Mouse (Mus musculus) ovary, postnatal 14 days (tissue): ENCODE data around the gene Ubac2.
"Not testable (repeated sequence)": the region's sequence is repeated elsewhere in the genome, so short reads cannot be mapped to it uniquely, and the experiment has no call there.

Source experiments
- DNase-seq: peaks from one replicate; pipeline ENCODE4 v3.0.0; 2022; ENCODE audit warnings: low spot score

Ubac2 gene

DNA sequence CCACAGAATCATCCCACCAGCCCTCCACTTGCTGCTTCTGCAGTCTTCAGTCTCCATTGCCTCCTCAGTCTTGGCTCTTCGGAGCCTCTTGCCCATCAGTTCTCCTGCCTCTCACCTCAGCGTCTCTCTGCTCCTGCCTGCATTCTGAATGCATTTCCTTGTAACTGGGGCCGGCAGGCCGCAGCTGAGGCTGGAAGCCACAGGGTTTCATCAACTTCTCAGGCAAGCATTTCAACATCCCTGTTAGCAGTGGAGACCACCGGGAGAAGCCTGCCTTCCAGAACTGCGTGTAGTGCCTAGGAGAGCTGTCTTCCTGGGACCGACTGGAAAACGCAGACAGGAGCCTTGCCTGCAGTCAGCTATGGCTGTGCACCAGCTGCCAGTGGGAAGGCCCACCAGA, 169.4 kb downstream of the Ubac2 start:
- no peak for DNase-seq

DNA sequence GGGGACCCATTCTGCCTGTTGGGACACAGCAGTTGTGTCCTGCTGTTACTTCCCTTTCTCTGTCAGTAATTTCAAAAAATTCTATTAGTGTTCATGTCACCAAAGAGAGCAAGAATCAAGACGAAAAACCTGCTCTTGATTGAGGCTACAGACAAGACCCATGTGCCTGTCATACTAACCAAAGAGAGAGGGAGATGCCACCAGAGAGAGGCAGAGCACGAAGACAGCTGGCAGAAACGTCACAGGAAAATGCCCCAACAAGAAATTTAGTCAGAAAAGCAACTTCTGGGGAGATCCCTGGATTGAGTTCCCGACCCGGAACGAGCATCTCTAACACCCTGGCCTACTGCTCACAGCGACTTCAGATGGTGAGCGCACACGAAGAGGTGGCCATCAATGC, 170.4 kb downstream of the Ubac2 start:
- no peak for DNase-seq

DNA sequence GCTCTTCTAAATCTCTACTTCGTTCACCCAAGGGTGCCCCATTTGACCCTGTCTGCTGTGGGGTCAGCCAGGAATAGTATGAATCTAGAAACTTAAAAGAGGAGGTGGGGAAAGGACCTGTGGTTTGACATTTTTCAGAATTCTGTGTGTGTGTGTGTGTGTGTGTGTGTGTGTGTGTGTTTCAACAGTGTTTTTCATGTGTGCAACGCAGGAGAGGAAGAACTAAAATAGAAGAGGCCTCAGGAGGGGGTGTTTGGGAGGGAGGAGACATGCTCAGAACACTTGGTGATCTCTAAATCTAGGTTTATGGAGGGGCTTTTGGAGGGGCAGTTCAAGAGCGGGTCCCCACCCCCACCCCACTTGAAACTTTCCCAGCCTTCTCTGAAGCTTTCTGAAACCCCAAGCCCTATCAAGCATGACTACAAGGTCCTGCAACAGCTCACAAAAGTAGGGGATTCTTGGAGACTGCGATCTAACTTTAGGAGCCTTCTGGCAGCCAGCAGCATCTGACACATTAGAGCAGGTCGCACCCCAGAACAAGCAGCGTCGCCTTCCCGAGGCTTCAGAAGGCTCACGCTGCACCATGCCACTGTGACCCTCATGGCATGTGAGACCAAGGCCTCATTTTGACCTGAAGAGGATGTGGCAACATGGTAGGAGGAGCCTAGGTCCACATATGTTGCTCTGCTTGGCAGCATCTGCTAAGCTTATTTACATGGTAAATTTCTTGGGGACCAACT, 174.6 kb downstream of the Ubac2 start:
- no peak for DNase-seq

- DNase-seq = no peak
Measured at GRCm38 (mm10) chr14:122056871-122057270, 178.5 kb downstream of the Ubac2 start.

- DNase-seq = no peak
Measured at GRCm38 (mm10) chr14:122057941-122058346, 179.5 kb downstream of the Ubac2 start.

- peak; percentile 78 for DNase-seq
Measured at GRCm38 (mm10) chr14:122060642-122061041, 182.2 kb downstream of the Ubac2 start.

DNA sequence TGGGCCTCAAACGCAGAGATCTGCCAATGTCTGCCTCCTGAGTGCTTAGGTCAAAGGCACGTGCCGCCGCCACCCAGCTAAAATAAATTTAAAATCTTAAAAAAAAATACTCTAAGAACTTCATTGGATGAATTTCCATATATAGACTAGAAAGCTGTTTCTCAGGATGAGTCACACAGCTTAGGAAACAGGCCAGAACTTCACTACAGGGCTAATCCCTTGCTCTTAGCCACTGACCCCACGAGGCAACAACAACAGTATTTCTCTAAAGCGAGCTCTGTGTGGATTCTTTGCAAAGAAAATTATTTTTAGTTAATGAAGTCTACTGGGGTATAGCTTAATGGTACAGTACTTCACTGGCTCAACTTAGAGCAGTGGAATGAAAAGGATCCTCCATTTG, 183.0 kb downstream of the Ubac2 start:
- no peak for DNase-seq

GRCm38 (mm10) chr14:122062411-122063090, 184.1 kb downstream of the Ubac2 start:
- DNase-seq = no peak

DNA sequence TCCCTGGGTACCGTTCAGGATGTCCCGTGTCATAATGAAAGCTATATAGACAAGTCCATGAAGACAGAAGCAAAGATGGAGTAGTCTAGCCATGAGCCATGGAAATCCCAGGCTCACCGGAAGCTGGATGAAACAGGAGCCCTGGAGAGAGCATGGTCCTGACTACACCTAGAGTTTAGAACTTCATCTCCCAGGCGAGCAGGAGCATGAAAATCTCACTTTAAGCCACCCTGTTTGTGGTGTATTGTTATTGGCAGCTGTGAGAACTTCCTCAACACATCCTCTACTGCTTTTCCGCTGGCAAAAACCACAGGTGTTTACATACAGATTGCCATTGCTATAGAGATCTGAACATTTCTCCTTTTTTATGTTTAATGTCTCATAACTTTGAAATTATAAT, 185.2 kb downstream of the Ubac2 start:
- no peak for DNase-seq

DNA sequence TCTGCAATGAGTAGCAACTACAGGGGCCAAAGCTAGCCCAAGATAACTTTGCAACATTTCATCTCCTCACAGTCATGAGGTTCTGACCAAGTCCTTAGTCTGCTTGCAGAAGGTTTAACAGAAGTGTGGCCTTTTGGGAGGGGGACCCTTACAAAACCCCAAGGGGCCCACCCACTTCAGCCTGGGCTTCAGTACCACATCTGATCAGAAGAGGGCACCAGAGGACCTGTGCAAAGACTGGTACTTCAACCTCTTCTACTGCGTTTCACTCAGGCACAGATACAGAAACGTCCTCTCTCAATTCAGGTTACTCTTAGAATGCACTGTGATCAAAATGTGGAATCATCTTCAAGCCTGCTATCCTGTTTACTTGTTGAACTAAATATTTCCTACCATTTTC, 186.1 kb downstream of the Ubac2 start:
- DNase-seq = peak; percentile 73

DNA sequence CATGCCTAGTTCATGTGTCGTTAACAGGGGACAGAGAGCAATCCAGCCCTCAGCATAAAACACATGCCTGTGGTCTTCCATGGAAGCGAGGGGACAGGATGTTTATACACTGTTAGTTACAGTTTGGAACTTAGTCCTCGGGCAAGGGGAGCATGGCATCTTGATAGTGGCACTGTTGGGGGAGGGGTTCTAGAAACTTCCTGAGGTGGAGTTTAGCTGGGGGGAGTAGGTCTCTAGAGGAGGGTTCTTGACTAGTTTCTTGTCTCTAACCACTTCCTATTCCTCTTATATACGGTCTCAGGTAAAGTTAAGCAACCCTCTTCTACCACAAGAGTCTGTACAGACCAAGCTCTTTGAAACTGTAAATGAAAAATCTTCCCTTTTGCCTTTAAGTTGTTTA, 187.8 kb downstream of the Ubac2 start:
- DNase-seq = no peak

GRCm38 (mm10) chr14:122068036-122068435, 189.6 kb downstream of the Ubac2 start:
- not testable (repeated sequence) for DNase-seq

GRCm38 (mm10) chr14:122068801-122069695, 190.6 kb downstream of the Ubac2 start:
- no peak for DNase-seq

- no peak for DNase-seq
Measured at GRCm38 (mm10) chr14:122069948-122070347, 191.5 kb downstream of the Ubac2 start.
